Mouse (Mus musculus) heart, embryonic 11.5 days (tissue): ENCODE measurements around the gene Sim1. TPM values are rescaled to one million over a fixed set of nuclear protein-coding genes. Genes with fewer than 3 reads are reported as not detected.

Experiments used
- ATAC-seq: fragments of 200-750 bp; cut with Nextera tagmentation; replicated peaks from 2 replicates; pipeline ENCODE4 v1.8.0; 2017; ENCODE audit warnings: moderate library complexity; ENCODE audit not compliant: insufficient number of reproducible peaks, low FRiP score, low TSS enrichment
- H3K27ac ChIP-seq: fragments of 300-500 bp; sonication (generic); 2 replicates; pipeline ENCODE4 v1.5.1; 2014; ENCODE audit warnings: mild to moderate bottlenecking, low read depth, low read length
- H3K27me3 ChIP-seq: fragments of 300-500 bp; sonication (generic); 2 replicates; pipeline ENCODE4 v1.6.1; 2014; ENCODE audit warnings: mild to moderate bottlenecking, low read length, mixed read lengths; ENCODE audit not compliant: control insufficient read depth, insufficient read depth
- H3K36me3 ChIP-seq: fragments of 300-500 bp; sonication (generic); 2 replicates; pipeline ENCODE4 v1.6.1; 2014; ENCODE audit warnings: mild to moderate bottlenecking, low read length, moderate library complexity, mixed read lengths; ENCODE audit not compliant: control insufficient read depth, insufficient read depth
- H3K4me1 ChIP-seq: fragments of 300-500 bp; sonication (generic); 2 replicates; pipeline ENCODE4 v1.6.1; 2014; ENCODE audit warnings: low read length; ENCODE audit not compliant: control insufficient read depth, insufficient read depth
- H3K4me2 ChIP-seq: fragments of 300-500 bp; sonication (generic); 2 replicates; pipeline ENCODE4 v1.6.1; 2014; ENCODE audit warnings: mild to moderate bottlenecking, moderate library complexity
- H3K4me3 ChIP-seq: fragments of 300-500 bp; sonication (generic); 2 replicates; pipeline ENCODE4 v1.5.1; 2014; ENCODE audit warnings: low read depth, low read length
- H3K9ac ChIP-seq: fragments of 300-500 bp; sonication (generic); 2 replicates; pipeline ENCODE4 v1.6.1; 2014; ENCODE audit warnings: mild to moderate bottlenecking, low read depth, low read length, moderate library complexity
- H3K9me3 ChIP-seq: fragments of 300-500 bp; sonication (generic); replicated peaks from 2 replicates; pipeline ENCODE4 v1.6.1; 2016; ENCODE audit warnings: low read length; ENCODE audit not compliant: control insufficient read depth
- WGBS: fragments of 180-500 bp; shearing (Covaris S2); extraction: QIAGEN DNeasy Blood & Tissue Kit; methylation state at CpG from one replicate; pipeline ENCODE4 v1.1.7; 2014; ENCODE audit not compliant: insufficient replicate concordance; 5-methylcytosine and 5-hydroxymethylcytosine counted together
- polyA plus RNA-seq: library from polyadenylated mRNA; unstranded; fragments of >200 nt; fragmentation: Nextera tagmentation; extraction: Ambion mirVana; gene quantifications from 2 replicates; pipeline ENCODE4 v1.2.1, GENCODE M21; 2014

Gene Sim1
- polyA plus RNA-seq: 0.09 and 0.23 TPM in 2 replicates

DNA sequence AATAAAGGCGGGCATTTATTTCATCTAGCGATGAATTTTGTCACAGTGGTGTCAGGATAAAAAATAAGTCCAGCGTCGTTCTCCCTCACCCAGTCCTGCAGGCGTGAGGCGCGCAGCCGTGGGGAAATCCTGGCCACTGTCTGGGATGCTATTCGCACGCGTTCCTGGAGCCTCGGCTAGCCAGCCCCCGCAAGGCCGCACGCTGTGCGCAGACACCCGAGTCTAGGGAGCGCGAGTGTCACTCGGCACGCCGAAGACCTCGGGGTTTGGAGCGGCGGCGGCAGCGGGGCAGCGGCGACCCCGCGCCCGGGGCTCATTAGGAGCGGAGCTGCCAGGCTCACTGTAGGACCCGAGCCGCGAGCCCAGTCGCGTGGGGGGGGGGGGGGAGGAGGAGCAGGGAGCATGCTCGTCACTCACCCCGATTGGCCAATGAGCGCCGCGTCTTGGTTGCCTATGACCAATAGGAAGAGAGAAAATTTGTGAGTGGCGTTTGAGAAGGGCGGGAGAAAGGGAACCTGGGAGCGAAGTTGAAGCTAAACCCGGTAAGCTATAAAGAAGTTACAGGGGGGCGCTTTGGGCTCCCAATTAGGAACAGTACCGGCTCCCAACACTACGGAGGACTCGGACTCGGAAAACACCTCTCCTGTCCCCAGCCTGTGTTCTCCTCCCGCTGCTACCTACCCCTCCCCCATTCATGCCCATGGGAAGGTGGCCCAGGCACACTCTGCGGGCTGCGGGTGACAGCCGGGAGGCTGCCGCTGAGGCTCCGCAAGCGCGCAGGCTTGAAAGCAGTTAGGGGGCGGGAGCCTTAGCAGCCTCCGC is at the start of gene Sim1:
TSS of gene Sim1 (plus strand) at position 585 of the 822 bp plus-strand sequence.
- Histone ChIP-seq H3K4me2 (peak within 1 kb of the TSS; percentile 90), H3K27ac (no peak within 1 kb of the TSS), H3K4me1 (peaks cover 12% of the 10 kb centered on the region; the same call in 1 of the 2 replicates), H3K36me3 (no peaks in the 10 kb centered on the region), H3K9ac (no peak within 1 kb of the TSS), H3K9me3 (no peaks in the 10 kb centered on the region), H3K4me3 (peak within 1 kb of the TSS; percentile 52), H3K27me3 (peaks cover 85% of the 10 kb centered on the region)
- peak; percentile 87 for ATAC-seq
- under 1% methylated on average over 53 of the region's 62 CpGs for WGBS

DNA sequence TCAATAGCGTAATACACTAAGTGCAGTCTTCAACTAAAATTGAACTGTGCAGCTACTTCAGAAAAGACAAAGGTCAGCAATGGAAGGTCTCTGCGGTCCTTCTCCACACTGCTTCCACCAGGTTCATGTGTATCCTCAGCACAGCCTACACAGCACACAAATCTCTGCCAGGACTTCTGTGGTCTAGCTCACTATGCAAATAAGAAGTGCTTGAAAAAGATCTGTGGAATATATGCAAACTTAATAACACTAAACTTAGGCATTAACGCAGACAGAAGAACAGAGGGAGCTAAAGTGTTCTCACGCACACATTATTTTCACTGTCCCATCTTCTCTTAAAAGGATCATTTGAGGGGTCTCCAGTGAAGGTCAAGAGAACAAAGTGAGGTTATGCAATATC is 26.4 kb upstream of the Sim1 start:
- H3K4me2 ChIP-seq: no peak overlapping the region
- no peaks in the 10 kb centered on the region for H3K4me1 ChIP-seq
- no peaks in the 10 kb centered on the region for H3K9me3 ChIP-seq
- H3K27ac ChIP-seq: no peak overlapping the region
- ATAC-seq: no peak
- no peak overlapping the region for H3K4me3 ChIP-seq
- H3K36me3 ChIP-seq: no peaks in the 10 kb centered on the region
- no peaks in the 10 kb centered on the region for H3K27me3 ChIP-seq
- WGBS: 75% methylated on average over 4 of the region's 4 CpGs
- no peak overlapping the region for H3K9ac ChIP-seq

DNA sequence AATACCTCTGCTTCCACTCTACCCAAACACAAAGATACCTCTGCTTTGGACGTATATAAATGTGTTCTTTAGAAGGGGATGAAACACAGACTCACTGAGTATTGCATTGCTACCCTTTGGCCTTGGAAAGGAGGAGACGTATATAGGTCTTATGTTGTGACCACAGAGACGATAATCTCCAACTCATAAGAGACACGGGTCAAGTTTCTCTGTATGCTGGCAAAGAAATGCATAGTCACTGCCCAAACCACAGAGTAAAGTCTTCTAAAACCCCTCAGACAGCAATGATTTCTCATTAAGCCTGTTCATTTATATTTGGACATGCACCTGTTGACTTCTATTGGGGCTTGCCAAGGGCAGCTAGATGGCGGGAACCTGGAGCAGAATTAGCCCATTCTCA is 17.6 kb upstream of the Sim1 start:
- no peak for ATAC-seq
- no peaks in the 10 kb centered on the region for H3K4me1 ChIP-seq
- H3K4me2 ChIP-seq: no peak overlapping the region
- H3K9ac ChIP-seq: no peak overlapping the region
- no peaks in the 10 kb centered on the region for H3K9me3 ChIP-seq
- no peaks in the 10 kb centered on the region for H3K36me3 ChIP-seq
- H3K4me3 ChIP-seq: no peak overlapping the region
- H3K27me3 ChIP-seq: no peaks in the 10 kb centered on the region
- WGBS: 75% methylated on average over 5 of the region's 5 CpGs
- H3K27ac ChIP-seq: no peak overlapping the region

DNA sequence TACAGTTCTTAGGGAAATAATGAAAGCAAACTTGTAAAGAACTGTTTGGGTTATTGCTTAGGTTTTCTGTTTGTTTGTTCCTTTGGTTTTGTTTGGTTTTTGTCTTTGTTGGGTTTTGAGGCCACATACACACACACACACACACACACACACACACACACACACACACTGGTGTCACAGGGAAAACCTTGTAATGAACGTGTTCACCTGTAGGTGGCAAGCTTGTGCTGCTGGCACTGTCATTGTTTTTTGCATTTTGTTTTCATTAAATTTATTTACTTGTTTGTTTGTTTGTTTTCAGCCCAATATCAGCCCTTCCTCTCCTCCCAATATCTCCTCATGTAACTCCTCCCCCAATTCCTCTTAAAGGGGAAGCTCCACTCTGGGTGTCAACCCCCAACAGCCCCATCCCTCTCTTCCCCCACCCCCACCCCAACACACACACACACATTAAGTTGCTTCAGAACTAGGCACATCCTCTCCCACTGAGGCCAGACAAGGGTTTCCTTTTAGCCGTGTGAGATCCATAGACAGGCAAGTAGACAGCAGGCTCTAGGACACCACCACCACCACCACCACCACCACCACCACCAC is 13.0 kb upstream of the Sim1 start:
- Histone ChIP-seq H3K4me3 (no peak overlapping the region), H3K36me3 (no peaks in the 10 kb centered on the region), H3K9ac (no peak overlapping the region), H3K4me1 (no peaks in the 10 kb centered on the region), H3K4me2 (no peak overlapping the region), H3K27me3 (no peaks in the 10 kb centered on the region), H3K9me3 (no peaks in the 10 kb centered on the region), H3K27ac (no peak overlapping the region)
- 23% methylated on average over 2 of the region's 2 CpGs for WGBS
- ATAC-seq: no peak

DNA sequence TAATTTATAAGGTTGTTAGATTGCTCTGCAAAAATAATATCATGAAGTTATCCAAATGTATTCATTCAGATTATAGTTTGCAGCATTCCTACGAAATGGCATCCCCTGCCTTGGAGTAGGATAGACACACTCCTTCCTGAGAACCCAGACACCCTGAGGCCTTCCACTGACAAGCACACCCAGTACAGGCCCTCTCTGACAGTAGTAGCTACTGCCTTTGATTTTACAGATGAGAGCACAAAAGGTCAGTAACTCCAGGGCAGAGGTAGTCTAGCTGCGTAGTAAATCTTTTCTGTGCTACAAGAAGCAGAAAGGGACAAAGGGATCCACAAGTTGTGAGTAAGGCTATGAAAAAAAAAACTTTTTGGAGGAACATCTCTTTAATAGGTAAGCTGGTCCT is 12.2 kb upstream of the Sim1 start:
- H3K27me3 ChIP-seq: no peaks in the 10 kb centered on the region
- ATAC-seq: no peak
- H3K27ac ChIP-seq: no peak overlapping the region
- H3K4me3 ChIP-seq: no peak overlapping the region
- no peak overlapping the region for H3K9ac ChIP-seq
- H3K36me3 ChIP-seq: no peaks in the 10 kb centered on the region
- no peaks in the 10 kb centered on the region for H3K9me3 ChIP-seq
- 57% methylated on average over 2 of the region's 2 CpGs for WGBS
- H3K4me1 ChIP-seq: no peaks in the 10 kb centered on the region
- H3K4me2 ChIP-seq: no peak overlapping the region

- no peak overlapping the region for H3K4me3 ChIP-seq
These were observed 8.2 kb upstream of the Sim1 start for GRCm38 (mm10) chr10:50886305-50886704.

DNA sequence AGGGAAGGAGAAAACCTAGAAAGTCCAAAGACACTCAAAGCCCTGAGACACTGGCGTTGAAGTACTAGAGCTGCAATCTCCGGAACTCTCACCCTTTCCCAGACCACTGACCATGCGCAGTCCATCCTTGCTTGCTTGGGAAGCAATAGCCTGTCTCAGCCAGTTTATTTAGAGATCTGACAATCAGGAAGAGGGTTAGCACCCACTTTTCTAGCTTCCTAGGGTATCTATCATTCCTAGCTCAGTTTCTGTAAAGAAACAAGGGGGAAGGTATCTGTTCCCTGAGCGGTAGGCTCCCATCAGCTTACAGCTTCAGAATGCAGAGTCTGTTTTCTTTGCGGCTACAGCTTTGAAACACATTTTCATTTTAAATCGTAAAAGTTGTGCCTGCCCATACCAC is 3.9 kb upstream of the Sim1 start:
- no peak overlapping the region for H3K9ac ChIP-seq
- peaks cover 12% of the 10 kb centered on the region; the same call in 1 of the 2 replicates for H3K4me1 ChIP-seq
- 12% methylated on average over 6 of the region's 6 CpGs for WGBS
- H3K9me3 ChIP-seq: no peaks in the 10 kb centered on the region
- peaks cover 65% of the 10 kb centered on the region for H3K27me3 ChIP-seq
- H3K4me2 ChIP-seq: no peak overlapping the region
- H3K36me3 ChIP-seq: no peaks in the 10 kb centered on the region
- ATAC-seq: no peak
- no peak overlapping the region for H3K4me3 ChIP-seq
- no peak overlapping the region for H3K27ac ChIP-seq

More at GRCm38 (mm10) chr10:50886305-50886704, 8.2 kb upstream of the Sim1 start:
- no peak overlapping the region for H3K4me2 ChIP-seq
- H3K4me1 ChIP-seq: no peaks in the 10 kb centered on the region
- no peak overlapping the region for H3K9ac ChIP-seq
- H3K36me3 ChIP-seq: no peaks in the 10 kb centered on the region
- peaks cover 24% of the 10 kb centered on the region for H3K27me3 ChIP-seq
- no peak overlapping the region for H3K27ac ChIP-seq
- H3K9me3 ChIP-seq: no peaks in the 10 kb centered on the region
- ATAC-seq: no peak
- 54% methylated on average over 4 of the region's 4 CpGs for WGBS

DNA sequence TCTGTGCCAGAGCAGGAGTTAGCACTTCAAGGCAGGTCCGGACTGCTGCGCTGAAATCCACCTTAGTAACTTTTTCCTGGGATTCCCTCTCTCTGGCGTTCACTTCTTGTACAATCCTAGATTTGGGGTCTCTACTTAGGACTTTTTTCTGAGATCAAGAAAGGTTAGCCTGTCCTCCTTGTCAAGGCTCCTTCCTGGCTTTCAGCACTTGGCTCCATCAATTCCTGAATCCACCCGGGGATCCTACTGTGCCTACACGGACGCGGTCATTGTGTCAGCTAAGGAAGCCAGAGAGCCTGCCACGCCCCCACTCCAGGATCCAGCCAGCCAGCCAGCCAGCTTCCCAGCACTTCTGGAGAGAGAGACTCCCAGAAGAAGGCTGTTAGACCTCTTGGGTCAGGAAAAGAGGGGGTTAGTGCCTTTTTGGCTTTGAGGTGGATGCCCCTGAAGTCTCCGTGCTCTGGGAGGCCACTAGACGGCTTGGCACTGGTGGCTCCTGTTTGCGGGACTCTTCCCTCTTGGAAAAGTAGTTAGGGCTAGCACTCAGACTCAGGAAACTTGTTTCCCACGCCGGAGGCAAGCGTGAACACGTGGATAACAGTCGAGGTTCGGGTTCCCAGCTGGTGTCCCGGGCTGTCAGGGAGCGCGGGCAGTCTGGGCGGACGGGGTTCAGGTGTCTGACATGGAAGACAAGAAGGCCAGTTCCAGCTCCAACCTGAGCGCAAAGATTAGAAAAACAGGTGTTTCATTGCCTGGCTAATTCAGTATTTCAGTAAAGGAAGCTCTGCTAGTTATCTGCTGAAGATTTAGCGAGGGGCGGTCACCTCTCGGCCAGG is 2.5 kb upstream of the Sim1 start:
- Histone ChIP-seq H3K9ac (no peak overlapping the region), H3K36me3 (no peaks in the 10 kb centered on the region), H3K4me3 (no peak overlapping the region), H3K27me3 (peaks cover 76% of the 10 kb centered on the region), H3K4me1 (peaks cover 12% of the 10 kb centered on the region; the same call in 1 of the 2 replicates), H3K9me3 (no peaks in the 10 kb centered on the region), H3K27ac (no peak overlapping the region), H3K4me2 (peak overlapping the region; percentile 32; the same call in 1 of the 2 replicates)
- ATAC-seq: no peak
- 1% methylated on average over 26 of the region's 26 CpGs for WGBS
